Mouse (Mus musculus) lung, postnatal 0 days (tissue): ENCODE data around the gene Arih2.

ENCODE experiments used
- CTCF ChIP-seq: IDR thresholded peaks from 2 replicates; pipeline ENCODE4 v1.5.1; 2016; ENCODE audit warnings: antibody characterized with exemption, mild to moderate bottlenecking
- EP300 ChIP-seq: IDR thresholded peaks from 2 replicates; pipeline ENCODE4 v1.6.1; 2016; ENCODE audit warnings: antibody characterized with exemption, mild to moderate bottlenecking, control low read depth

- TF ChIP-seq CTCF, result no peak
- no peak for TF ChIP-seq EP300
These were observed 54.8 kb downstream of the Arih2 start for GRCm38 (mm10) chr9:108594354-108594753.
